21 mouse cellular contexts compared by ENCODE assay signal in the genomic region with DNA sequence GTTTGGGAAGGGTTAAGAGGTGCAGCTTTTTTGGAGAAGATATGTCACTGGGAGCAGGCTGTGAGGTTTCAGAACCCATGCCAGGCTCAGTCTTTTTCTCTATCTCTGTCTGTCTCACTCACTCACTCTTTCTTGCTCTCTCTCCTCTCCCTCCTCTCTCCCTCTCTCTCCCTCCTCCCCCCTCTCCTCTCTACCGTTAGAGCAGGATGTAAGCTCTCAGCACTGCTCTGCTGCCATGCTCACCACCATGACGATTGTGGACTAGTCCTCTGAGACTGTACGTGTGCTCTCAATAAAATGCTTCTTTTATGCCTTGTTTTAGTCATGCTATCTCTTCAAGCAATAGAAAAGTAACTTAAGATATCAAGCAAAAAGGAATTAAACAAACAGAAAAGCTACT. TPM values are rescaled to one million over a fixed set of nuclear protein-coding genes. Genes with fewer than 3 reads are reported as not detected.
DNase-seq lines count a peak whose midpoint lies in the region; ATAC-seq and TF ChIP-seq lines count a peak whose summit lies in the region.
"Had no signal": no experiment of that assay in that cellular context is flagged by ENCODE, and none has a peak within 500 bp of the region (broad histone marks: within the 10 kb centered on the region; RNA-seq: fewer than 3 reads in every experiment).

No protein-coding gene starts in this region.

- peak overlapping the region; percentile 40; the same call in 1 of the 2 replicates for H3K27ac ChIP-seq in heart, embryonic 15.5 days
- H3K27ac ChIP-seq in lung, postnatal 0 days (ENCODE audit: low read length): no peak overlapping the region
- H3K27ac ChIP-seq in forebrain, embryonic 11.5 days (ENCODE audit: low read depth, low read length): no peak overlapping the region
- H3K27ac ChIP-seq: hindbrain, embryonic 15.5 days; left cerebral cortex, adult 2 months; limb, embryonic 10.5 days had no signal

- peaks cover 7% of the 10 kb centered on the region; the same call in 1 of the 2 replicates for H3K4me1 ChIP-seq in heart, embryonic 15.5 days (replicated peaks)
- H3K4me1 ChIP-seq in lung, postnatal 0 days (ENCODE audit: insufficient read depth, low read depth, low read length): no peaks in the 10 kb centered on the region
- no peaks in the 10 kb centered on the region for H3K4me1 ChIP-seq in forebrain, embryonic 11.5 days (replicated peaks; ENCODE audit: control insufficient read depth, insufficient read depth, low read length)
- H3K4me1 ChIP-seq: hindbrain, embryonic 15.5 days; limb, embryonic 10.5 days had no signal

- no peak for DNase-seq in heart, postnatal 14 days
- DNase-seq in lung, postnatal 0 days (ENCODE audit: low spot score): peak; percentile 16
- DNase-seq in lung, postnatal 36 days: no peak
- peak; percentile 70 for DNase-seq in thymus, postnatal 14 days
- DNase-seq in forebrain, embryonic 11.5 days (ENCODE audit: low spot score): no peak
- DNase-seq in cerebellum, adult 9-11 months: no peak
- DNase-seq: adrenal gland, postnatal 36 days; cerebellum, adult 11-12 months; cerebellum, postnatal 36 days; gastrocnemius, postnatal 36 days; heart, postnatal 36 days; kidney, postnatal 36 days; lung, postnatal 10 days had no signal

- no peak overlapping the region for H3K4me3 ChIP-seq in heart, embryonic 15.5 days
- no peak overlapping the region for H3K4me3 ChIP-seq in lung, postnatal 0 days (ENCODE audit: low read depth, low read length)
- no peak overlapping the region for H3K4me3 ChIP-seq in forebrain, embryonic 11.5 days (ENCODE audit: low read depth, low read length)
- H3K4me3 ChIP-seq: hindbrain, embryonic 15.5 days; left cerebral cortex, adult 2 months; limb, embryonic 10.5 days had no signal

- no peaks in the 10 kb centered on the region for H3K9me3 ChIP-seq in heart, embryonic 15.5 days (replicated peaks)
- no peaks in the 10 kb centered on the region for H3K9me3 ChIP-seq in lung, postnatal 0 days (ENCODE audit: low read length)
- H3K9me3 ChIP-seq in forebrain, embryonic 11.5 days (ENCODE audit: control insufficient read depth, low read length): no peaks in the 10 kb centered on the region
- H3K9me3 ChIP-seq: hindbrain, embryonic 15.5 days; limb, embryonic 10.5 days had no signal

- H3K36me3 ChIP-seq in heart, embryonic 15.5 days: peaks cover 30% of the 10 kb centered on the region
- H3K36me3 ChIP-seq in lung, postnatal 0 days (ENCODE audit: insufficient read depth, low read length): peaks cover 8% of the 10 kb centered on the region; the same call in 1 of the 2 replicates
- peaks cover 9% of the 10 kb centered on the region; the same call in 1 of the 2 replicates for H3K36me3 ChIP-seq in forebrain, embryonic 11.5 days (ENCODE audit: control insufficient read depth, insufficient read depth, low read length)

- intact Hi-C loops in heart, postnatal 14 days (cut with DNase I): no loop called here

- H3K27me3 ChIP-seq in heart, embryonic 15.5 days: no peaks in the 10 kb centered on the region
- no peaks in the 10 kb centered on the region for H3K27me3 ChIP-seq in lung, postnatal 0 days (replicated peaks; ENCODE audit: insufficient read depth, low read length)
- no peaks in the 10 kb centered on the region for H3K27me3 ChIP-seq in forebrain, embryonic 11.5 days (ENCODE audit: control insufficient read depth, insufficient read depth, low read length)
- H3K27me3 ChIP-seq: hindbrain, embryonic 15.5 days had no signal

- no peak overlapping the region for H3K9ac ChIP-seq in heart, embryonic 15.5 days
- H3K9ac ChIP-seq in lung, postnatal 0 days (replicated peaks; ENCODE audit: low read depth): no peak overlapping the region
- H3K9ac ChIP-seq in forebrain, embryonic 11.5 days (ENCODE audit: low read length): no peak overlapping the region
- H3K9ac ChIP-seq: hindbrain, embryonic 15.5 days had no signal

- no peak overlapping the region for H3K4me2 ChIP-seq in heart, embryonic 15.5 days
- H3K4me2 ChIP-seq in lung, postnatal 0 days (replicated peaks; ENCODE audit: low read depth, low read length): no peak overlapping the region
- no peak overlapping the region for H3K4me2 ChIP-seq in forebrain, embryonic 11.5 days (ENCODE audit: low read depth, low read length, severe bottlenecking)
- H3K4me2 ChIP-seq: hindbrain, embryonic 15.5 days had no signal

- TF ChIP-seq EP300 in lung, postnatal 0 days (IDR thresholded peaks at IDR 0.05): no peak

- no peak for TF ChIP-seq CTCF in lung, postnatal 0 days (IDR thresholded peaks at IDR 0.05)

- WGBS in heart, embryonic 15.5 days: 20% methylated on average over 3 of the region's 3 CpGs
- WGBS in lung, postnatal 0 days: 16% methylated on average over 3 of the region's 3 CpGs
- WGBS in forebrain, embryonic 11.5 days: 64% methylated on average over 3 of the region's 3 CpGs

- no peak for ATAC-seq in heart, embryonic 15.5 days (replicated peaks; ENCODE audit: insufficient number of reproducible peaks, insufficient read depth, low FRiP score, low read depth)
- ATAC-seq in lung, postnatal 0 days: no peak
- ATAC-seq in activated CD4-positive, CD25-positive, alpha-beta regulatory T cell, adult 4 months: peak; percentile 40
- no peak for ATAC-seq in forebrain, embryonic 11.5 days (replicated peaks; ENCODE audit: low FRiP score)
- ATAC-seq: forebrain, embryonic 14.5 days; intestine, embryonic 16.5 days; midbrain, embryonic 16.5 days had no signal

RNA-seq across cellular contexts. Expression of a gene that starts 38.0 kb away (rescaled TPM):
- 301 and 302 TPM in 2 replicates for polyA plus RNA-seq in heart, embryonic 15.5 days (2015; fragmentation: Nextera tagmentation; extraction: Ambion mirVana)
- 100 to 1,000 TPM; 160 to 168 TPM for total RNA-seq in heart, postnatal 14 days (2021)
- polyA plus RNA-seq in lung, postnatal 0 days (2015; fragmentation: Nextera tagmentation; extraction: Ambion mirVana): 281 and 292 TPM in 2 replicates
- 100 to 1,000 TPM; 282 to 307 TPM for polyA plus RNA-seq in activated CD4-positive, CD25-positive, alpha-beta regulatory T cell, adult 4 months (2017; shearing (Covaris generic))
- 425 and 448 TPM in 2 replicates for polyA plus RNA-seq in forebrain, embryonic 11.5 days (2014; fragmentation: Nextera tagmentation; extraction: Ambion mirVana)

Comparison
In these comparisons a context has a peak if more than half of its experiments do, and no peak if none do; other contexts are left out.
1. DNase-seq: peak in lung, postnatal 0 days (single experiment) and thymus, postnatal 14 days (single experiment); none in heart, postnatal 14 days (0 of 2), lung, postnatal 36 days (single experiment), forebrain, embryonic 11.5 days (single experiment) and cerebellum, adult 9-11 months (single experiment).